Mouse (Mus musculus): Measurements from ENCODE around the gene Hectd1.

Gene Hectd1

DNA sequence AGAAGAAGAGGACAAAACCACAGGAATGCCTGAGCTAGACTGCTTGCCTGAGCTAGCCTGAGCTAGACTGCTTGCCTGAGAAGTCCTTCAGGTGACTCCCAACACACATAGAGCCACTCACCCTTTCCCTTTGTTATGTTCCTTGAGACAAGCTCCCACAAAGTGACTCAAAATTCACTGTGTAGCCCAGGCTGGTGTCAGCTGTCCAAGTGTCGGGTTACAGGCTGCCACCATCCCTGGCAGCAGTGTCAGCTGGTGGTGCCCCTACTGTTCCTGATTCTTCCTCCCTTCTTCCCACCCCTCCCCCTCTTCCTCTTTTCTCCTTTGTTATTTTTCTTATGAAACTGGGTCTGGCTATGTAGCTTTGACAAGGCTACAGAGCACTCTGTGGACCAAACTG is 125.5 kb downstream of the Hectd1 start:
- DNase-seq (ENCODE audit: low spot score in 2 of 2), result no peak

DNA sequence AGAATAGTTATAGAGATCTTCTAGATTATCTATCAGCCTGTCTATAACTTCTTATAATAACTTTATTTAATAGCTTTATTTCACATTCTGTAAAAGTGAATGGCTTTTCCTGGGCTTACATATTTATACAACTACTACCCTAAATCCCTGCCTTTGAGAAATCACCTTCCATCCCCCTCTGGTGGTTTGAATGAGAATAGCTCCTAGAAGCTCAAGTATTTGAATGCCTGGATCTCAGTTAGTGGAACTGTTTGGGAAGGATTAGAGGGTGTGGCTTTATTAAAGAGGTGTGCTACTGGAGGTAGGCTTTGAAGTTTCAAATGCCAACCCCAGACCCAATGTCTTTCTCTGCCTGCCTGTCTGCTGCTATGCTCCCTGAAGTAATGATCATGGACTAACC is 127.6 kb downstream of the Hectd1 start:
- DNase-seq (ENCODE audit: low spot score in 2 of 2), result no peak

- DNase-seq (ENCODE audit: low spot score in 2 of 2), result peak; percentile 40 to 58
These were observed 129.5 kb downstream of the Hectd1 start for GRCm38 (mm10) chr12:51699623-51700393.

DNA sequence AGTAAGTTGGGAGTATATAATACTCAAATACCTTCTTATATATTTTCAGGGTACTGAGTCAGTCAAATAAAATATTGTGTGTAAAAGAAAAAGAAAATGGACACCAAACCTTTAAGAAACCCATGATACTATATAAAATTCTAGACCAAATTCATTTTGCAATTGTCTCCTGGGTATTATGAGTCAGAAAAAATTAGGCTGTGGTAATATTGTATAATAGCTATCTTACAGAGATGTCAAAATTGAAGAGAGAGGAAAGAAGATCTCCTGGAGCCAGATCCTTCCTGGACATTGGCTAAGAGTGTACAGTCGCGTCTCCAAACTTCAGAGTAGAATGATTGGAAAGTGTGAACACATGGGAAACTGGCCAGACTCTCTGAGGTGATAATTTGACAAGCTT is 133.2 kb downstream of the Hectd1 start:
- no peak for DNase-seq (ENCODE audit: low spot score in 2 of 2)

DNA sequence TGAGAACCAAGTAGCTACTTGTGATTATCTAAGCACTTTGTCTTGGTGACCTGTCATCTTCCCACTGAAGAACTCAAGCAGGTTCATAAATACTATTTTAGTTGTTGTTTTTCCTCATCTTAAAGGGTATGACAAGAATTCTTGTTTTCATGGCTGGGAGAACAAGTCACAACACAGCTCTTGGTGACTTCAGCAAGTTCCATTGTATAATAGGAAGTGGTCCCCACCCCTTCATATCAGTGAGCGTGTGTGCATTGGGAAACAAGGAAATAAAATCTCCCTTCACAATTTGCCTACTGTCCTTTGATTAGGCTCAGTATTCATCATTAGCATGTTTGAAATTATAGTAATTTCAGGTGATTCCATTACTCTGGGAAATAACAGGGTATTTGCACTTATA is 134.4 kb downstream of the Hectd1 start:
- DNase-seq (ENCODE audit: low spot score in 2 of 2), result no peak

DNA sequence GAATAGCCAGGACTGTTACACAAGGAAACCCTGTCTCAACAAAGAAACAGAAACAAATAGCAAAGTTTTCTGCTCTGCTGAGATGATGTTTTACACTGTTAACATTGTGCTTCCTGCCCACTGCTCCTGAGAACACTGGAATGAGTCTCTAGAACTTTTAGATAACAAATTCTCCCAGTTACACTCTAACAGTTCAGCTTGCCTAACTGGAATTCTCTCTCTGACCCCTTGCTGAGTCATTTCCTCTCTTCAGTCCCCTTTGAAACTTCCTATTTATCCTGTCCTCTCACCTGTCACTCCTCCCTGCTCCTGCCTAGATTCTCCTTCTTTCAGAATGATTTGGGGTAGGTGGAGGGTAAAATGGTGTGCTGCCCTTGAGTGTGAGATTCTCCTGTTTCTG is 135.2 kb downstream of the Hectd1 start:
- DNase-seq (ENCODE audit: low spot score in 2 of 2), result no peak
